Mouse (Mus musculus) kidney, adult 2 months (tissue): Measurements from ENCODE around the gene Smarca2.

Experiments used
- CTCF ChIP-seq: fragments of 200-500 bp; conservative IDR thresholded peaks from 2 replicates; pipeline ENCODE4 v1.5.1; 2011; ENCODE audit warnings: low read depth, mild to moderate bottlenecking, control low read depth, low read length, moderate library complexity, mixed read lengths; ENCODE audit not compliant: insufficient read depth, insufficient read length
- POLR2A ChIP-seq: fragments of 200-500 bp; IDR thresholded peaks from one replicate; pipeline ENCODE4 v1.6.1; 2011; ENCODE audit warnings: low read depth, low read length, control low read depth

DNA sequence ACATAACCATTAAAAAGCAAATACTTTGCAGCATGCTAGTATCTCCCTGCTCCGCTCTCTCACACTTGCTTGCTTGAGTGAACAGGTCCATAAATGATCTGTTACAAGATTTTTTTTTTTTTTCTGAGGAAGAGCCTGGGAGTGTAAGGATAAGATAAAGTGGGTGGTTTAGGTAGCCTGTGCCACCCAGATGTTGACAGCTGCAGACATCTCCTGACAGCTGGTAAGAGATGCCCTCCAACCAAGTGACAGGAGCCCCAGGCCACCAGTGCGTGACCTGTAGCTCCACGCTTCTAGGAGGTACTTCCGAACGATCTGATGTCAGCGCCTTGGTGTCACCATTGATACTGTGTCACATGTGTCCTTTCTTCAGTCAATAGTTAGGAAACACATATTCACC, 65.2 kb downstream of the Smarca2 start:
- TF ChIP-seq CTCF (no peak), POLR2A (no peak)
